Mouse (Mus musculus) olfactory bulb, adult 2 months (tissue): ENCODE results near the gene Gm45521. TPM values are rescaled to one million over a fixed set of nuclear protein-coding genes. Genes with fewer than 3 reads are reported as not detected.

ENCODE experiments used
- H3K27ac ChIP-seq: fragments of 200-500 bp; 2 replicates; pipeline ENCODE4 v1.5.1; 2012; ENCODE audit warnings: low read depth, low read length; ENCODE audit not compliant: insufficient read depth
- H3K4me1 ChIP-seq: fragments of 200-500 bp; 2 replicates; pipeline ENCODE4 v1.6.1; 2012; ENCODE audit warnings: low read length; ENCODE audit not compliant: control insufficient read depth, insufficient read depth
- H3K4me3 ChIP-seq: fragments of 200-500 bp; 2 replicates; pipeline ENCODE4 v1.5.1; 2012; ENCODE audit warnings: mild to moderate bottlenecking, low read depth, low read length, moderate library complexity; ENCODE audit not compliant: insufficient read depth
- CTCF ChIP-seq: fragments of 200-500 bp; IDR thresholded peaks from 2 replicates; pipeline ENCODE4 v1.5.1; 2012; ENCODE audit warnings: low read depth, mild to moderate bottlenecking, low read length, moderate library complexity; ENCODE audit not compliant: insufficient read depth
- POLR2A ChIP-seq: fragments of 200-500 bp; IDR thresholded peaks from 2 replicates; pipeline ENCODE4 v1.6.1; 2012; ENCODE audit warnings: mild to moderate bottlenecking, low read depth, low read length, moderate library complexity; ENCODE audit not compliant: insufficient read depth
- WGBS: fragments of 180-500 bp; shearing (Covaris S2); methylation state at CpG from one replicate; pipeline ENCODE4 v1.1.7; 2018; 5-methylcytosine and 5-hydroxymethylcytosine counted together
- polyA plus RNA-seq: library from polyadenylated mRNA; stranded (reverse); fragments of >200 nt; gene quantifications from 2 replicates; pipeline ENCODE4 v1.2.4, GENCODE M21; 2012; ENCODE audit warnings: low replicate concordance; ENCODE audit not compliant: missing spikeins, insufficient read depth, insufficient read length

Gene Gm45521
- polyA plus RNA-seq: not detected in 2 replicates

DNA sequence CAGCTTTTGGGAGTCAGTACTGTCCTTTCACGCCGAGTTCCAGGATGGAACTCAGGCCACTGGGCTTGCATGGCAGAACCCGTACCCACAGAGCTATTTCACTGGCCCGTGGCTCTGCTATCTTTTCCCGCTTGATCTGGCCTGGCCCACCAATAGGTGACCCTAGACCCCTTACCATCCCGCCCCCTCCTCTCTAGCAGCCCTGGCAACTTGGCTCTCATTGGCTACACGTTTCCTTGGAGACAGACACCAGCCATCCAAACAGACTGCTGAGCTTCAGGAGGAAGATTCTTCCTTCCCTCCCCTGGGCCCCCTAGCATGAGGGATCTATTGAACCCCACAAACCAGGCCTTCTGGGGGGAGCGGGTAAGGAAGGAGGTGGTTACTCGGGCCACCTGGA is at the start of gene Gm45521:
Gene Gm45521 (plus strand): TSS at position 240 of the 400 bp plus-strand sequence.
- 71% methylated on average over 9 of the region's 9 CpGs for WGBS
- Histone ChIP-seq H3K27ac (no peak within 1 kb of the TSS), H3K4me1 (no peaks in the 10 kb centered on the region), H3K4me3 (no peak within 1 kb of the TSS)
- TF ChIP-seq POLR2A (no peak), CTCF (no peak)

DNA sequence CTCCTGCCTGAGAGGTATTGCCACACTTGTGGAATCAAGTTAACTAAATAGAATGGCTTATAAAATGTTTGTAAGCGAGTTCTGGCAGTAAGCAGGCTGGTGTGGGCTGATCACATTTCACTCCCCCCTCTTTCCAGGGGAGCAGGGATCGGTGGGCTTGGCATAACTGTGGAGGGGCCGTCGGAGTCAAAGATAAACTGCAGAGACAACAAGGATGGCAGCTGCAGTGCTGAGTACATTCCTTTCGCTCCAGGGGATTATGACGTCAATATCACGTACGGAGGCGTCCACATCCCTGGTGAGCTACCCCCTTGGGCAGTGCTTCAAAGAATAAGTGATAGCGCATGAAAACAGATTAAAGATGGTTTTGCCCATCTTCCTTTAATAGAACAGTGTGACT is 47.6 kb upstream of the Gm45521 start:
- Histone ChIP-seq H3K27ac (no peak overlapping the region), H3K4me1 (no peaks in the 10 kb centered on the region), H3K4me3 (no peak overlapping the region)
- 91% methylated on average over 10 of the region's 10 CpGs for WGBS
- no peak for TF ChIP-seq CTCF
- no peak for TF ChIP-seq POLR2A

DNA sequence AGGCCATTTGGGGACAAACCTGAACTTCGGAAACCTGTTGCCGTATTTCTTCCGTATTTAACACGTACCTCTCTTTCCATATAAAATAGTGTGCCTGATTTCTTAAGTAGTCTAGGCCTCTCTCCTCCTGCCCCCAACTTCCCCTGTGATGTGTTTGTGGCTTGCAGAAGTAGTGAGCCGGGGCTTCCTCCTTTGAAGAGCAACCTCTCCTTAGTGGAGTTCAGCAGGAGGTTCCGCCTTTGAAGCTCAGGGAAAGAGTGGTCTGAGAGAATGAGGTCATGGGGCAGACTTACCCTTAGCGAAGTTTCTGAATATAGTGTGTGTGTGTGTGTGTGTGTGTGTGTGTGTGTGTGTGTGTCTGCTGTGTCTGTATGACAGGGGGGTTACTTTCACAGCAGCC is 43.2 kb upstream of the Gm45521 start:
- TF ChIP-seq CTCF (no peak), POLR2A (no peak)
- Histone ChIP-seq H3K27ac (no peak overlapping the region), H3K4me1 (no peaks in the 10 kb centered on the region), H3K4me3 (no peak overlapping the region)
- WGBS: 77% methylated on average over 7 of the region's 7 CpGs

GRCm38 (mm10) chr14:7914461-7914860 is 42.6 kb upstream of the Gm45521 start:
- H3K27ac ChIP-seq: no peak overlapping the region
- TF ChIP-seq CTCF (no peak), POLR2A (no peak)
- WGBS: 84% methylated on average over 4 of the region's 4 CpGs
- H3K4me1 ChIP-seq: no peaks in the 10 kb centered on the region
- H3K4me3 ChIP-seq: no peak overlapping the region

DNA sequence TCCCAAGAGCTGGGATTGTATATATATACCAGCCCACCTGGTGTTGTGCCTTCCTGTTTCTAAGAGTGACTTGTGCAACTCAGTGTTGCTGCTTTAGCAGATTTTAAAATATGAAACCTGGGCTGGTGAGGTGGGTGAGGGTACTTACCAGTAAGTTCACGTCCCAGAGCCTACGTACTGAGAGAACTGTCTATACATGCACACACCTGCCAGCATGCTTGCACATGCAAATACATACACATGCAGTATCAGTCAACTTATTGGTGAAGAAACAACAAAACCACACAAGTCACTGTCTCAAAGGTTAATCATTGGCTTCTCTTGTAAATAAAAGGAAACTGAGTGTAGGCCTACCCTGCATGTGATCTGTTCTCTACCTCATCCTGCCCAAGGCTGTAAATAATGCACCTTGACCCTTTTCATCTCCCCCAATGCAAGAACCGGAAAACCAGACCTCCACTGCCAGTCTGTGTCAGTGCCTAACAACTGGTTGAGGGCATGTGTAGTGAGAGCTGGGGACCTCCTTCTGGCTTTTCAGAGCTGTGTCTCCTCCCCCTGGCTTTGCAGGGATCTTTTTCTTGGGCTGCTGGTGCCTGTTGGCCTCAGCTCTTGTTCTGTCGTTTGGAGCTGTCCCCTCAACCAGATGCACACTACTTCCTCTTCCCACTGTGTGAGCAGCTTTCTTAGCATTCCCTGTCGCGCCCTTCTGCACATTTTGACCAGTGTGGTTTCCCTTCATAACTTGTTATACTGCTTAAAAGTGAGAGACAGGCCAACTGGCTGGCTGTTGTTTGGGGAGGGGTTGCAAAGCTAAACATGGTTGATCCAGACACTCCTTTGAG is 38.7 kb upstream of the Gm45521 start:
- TF ChIP-seq CTCF (no peak), POLR2A (no peak)
- Histone ChIP-seq H3K4me3 (no peak overlapping the region), H3K4me1 (no peaks in the 10 kb centered on the region), H3K27ac (no peak overlapping the region)
- 77% methylated on average over 6 of the region's 6 CpGs for WGBS

DNA sequence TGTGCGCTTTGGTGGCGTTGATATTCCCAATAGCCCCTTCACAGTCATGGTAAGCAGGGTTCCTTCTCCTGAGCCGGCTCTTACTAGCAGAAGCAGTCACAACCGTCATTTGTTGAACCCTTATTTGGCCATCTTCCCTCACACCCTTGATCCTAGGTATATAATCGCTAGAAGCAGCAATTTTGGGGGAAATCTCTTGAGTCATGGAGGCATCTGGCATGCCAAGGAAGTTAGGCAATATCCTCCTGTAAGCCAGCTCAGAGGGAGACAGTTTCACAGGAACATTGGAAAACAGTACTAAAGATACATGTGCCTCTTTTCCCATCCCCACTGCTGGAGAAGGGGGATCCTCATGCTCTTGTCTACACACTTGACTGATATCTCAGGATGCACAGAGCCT is 37.8 kb upstream of the Gm45521 start:
- WGBS: 85% methylated on average over 5 of the region's 5 CpGs

GRCm38 (mm10) chr14:7919921-7920320 is 37.2 kb upstream of the Gm45521 start:
- no peak overlapping the region for H3K27ac ChIP-seq
- no peaks in the 10 kb centered on the region for H3K4me1 ChIP-seq
- 75% methylated on average over 4 of the region's 4 CpGs for WGBS
- H3K4me3 ChIP-seq: no peak overlapping the region
- no peak for TF ChIP-seq POLR2A
- TF ChIP-seq CTCF: no peak

More for the DNA sequence above, 37.8 kb upstream of the Gm45521 start:
- TF ChIP-seq CTCF (no peak), POLR2A (no peak)
- H3K4me3 ChIP-seq: no peak overlapping the region
- no peak overlapping the region for H3K27ac ChIP-seq
- no peaks in the 10 kb centered on the region for H3K4me1 ChIP-seq

GRCm38 (mm10) chr14:7921459-7921858 is 35.6 kb upstream of the Gm45521 start:
- Histone ChIP-seq H3K4me3 (no peak overlapping the region), H3K4me1 (no peaks in the 10 kb centered on the region), H3K27ac (no peak overlapping the region)
- TF ChIP-seq POLR2A (no peak), CTCF (no peak)
- WGBS: 85% methylated on average over 5 of the region's 5 CpGs

DNA sequence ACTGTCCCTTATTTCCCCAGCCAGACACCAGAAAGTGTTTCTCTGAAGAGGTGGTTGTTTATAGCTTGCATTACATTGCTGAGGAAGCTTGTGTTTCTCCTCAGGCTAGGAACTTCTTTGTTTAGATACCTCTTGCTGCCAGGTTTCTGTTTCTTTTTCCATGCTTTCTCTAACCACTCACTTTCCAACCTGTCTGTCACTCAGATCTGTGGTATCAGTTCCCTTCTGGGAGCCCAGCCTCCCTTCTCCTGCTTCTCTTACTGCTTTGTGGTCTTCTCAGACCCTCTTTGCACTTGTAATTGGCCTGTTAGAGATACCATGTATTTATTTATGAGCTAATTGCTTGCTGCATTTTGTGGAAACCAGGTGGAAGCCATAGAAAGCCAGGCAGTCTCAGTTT is 33.5 kb upstream of the Gm45521 start:
- no peak for TF ChIP-seq CTCF
- no peak for TF ChIP-seq POLR2A

More for the DNA sequence above, 33.5 kb upstream of the Gm45521 start:
- no peak overlapping the region for H3K27ac ChIP-seq
- H3K4me3 ChIP-seq: no peak overlapping the region
- no peaks in the 10 kb centered on the region for H3K4me1 ChIP-seq
